8 mouse cellular contexts compared by ENCODE assay signal in genomic region chrX:137049060-137049424, GRCm38 (mm10). TPM values are rescaled to one million over a fixed set of nuclear protein-coding genes. Genes with fewer than 3 reads are reported as not detected.
DNase-seq lines count a peak whose midpoint lies in the region; ATAC-seq and TF ChIP-seq lines count a peak whose summit lies in the region.

No protein-coding gene starts in this region.

- TF ChIP-seq POLR2A in testis, adult 2 months (IDR thresholded peaks at IDR 0.05; ENCODE audit: control insufficient read depth, low read depth, low read length) = no peak

- intact Hi-C loops in gastrocnemius, postnatal 36 days (cut with DNase I) = no loop called here

- no peaks in the 10 kb centered on the region for H3K36me3 ChIP-seq in heart, embryonic 10.5 days
- no peaks in the 10 kb centered on the region for H3K36me3 ChIP-seq in testis, adult 2 months (ENCODE audit: control insufficient read depth, insufficient read depth, low read length)
- H3K36me3 ChIP-seq in limb, embryonic 15.5 days = no peaks in the 10 kb centered on the region
- no peaks in the 10 kb centered on the region for H3K36me3 ChIP-seq in stomach, postnatal 0 days (ENCODE audit: control insufficient read depth, insufficient read depth, low read length)

- peak overlapping the region; percentile 74 for H3K4me3 ChIP-seq in heart, embryonic 10.5 days
- peak overlapping the region; percentile 78 for H3K4me3 ChIP-seq in testis, adult 2 months (ENCODE audit: control insufficient read depth, low read depth, low read length)
- H3K4me3 ChIP-seq in limb, embryonic 15.5 days = peak overlapping the region; percentile 65
- H3K4me3 ChIP-seq in stomach, postnatal 0 days (ENCODE audit: low read depth, low read length) = peak overlapping the region; percentile 58

- H3K9me3 ChIP-seq in heart, embryonic 10.5 days = no peaks in the 10 kb centered on the region
- no peaks in the 10 kb centered on the region for H3K9me3 ChIP-seq in limb, embryonic 15.5 days
- no peaks in the 10 kb centered on the region for H3K9me3 ChIP-seq in stomach, postnatal 0 days (ENCODE audit: control insufficient read depth, low read length)

- ATAC-seq in limb, embryonic 15.5 days (ENCODE audit: insufficient number of reproducible peaks, low FRiP score, low TSS enrichment, low read depth) = peak; percentile 35; the same call in 1 of the 2 replicates
- ATAC-seq in stomach, postnatal 0 days (ENCODE audit: low FRiP score, low TSS enrichment) = peak; percentile 38; the same call in 1 of the 2 replicates

- no peak for TF ChIP-seq CTCF in testis, adult 2 months (IDR thresholded peaks at IDR 0.05; ENCODE audit: control insufficient read depth, insufficient read depth, insufficient replicate concordance, low read depth, low read length)
- TF ChIP-seq CTCF in stomach, postnatal 0 days (IDR thresholded peaks at IDR 0.05; ENCODE audit: low read depth) = no peak

- H3K27ac ChIP-seq in heart, embryonic 10.5 days = peak overlapping the region; percentile 90
- H3K27ac ChIP-seq in testis, adult 2 months (ENCODE audit: control insufficient read depth, insufficient read depth, low read depth, low read length) = no peak overlapping the region; the same call in 1 of the 2 replicates
- no peak overlapping the region for H3K27ac ChIP-seq in limb, embryonic 15.5 days
- H3K27ac ChIP-seq in stomach, postnatal 0 days (replicated peaks) = no peak overlapping the region

- no peaks in the 10 kb centered on the region for H3K4me1 ChIP-seq in heart, embryonic 10.5 days
- no peaks in the 10 kb centered on the region; the same call in 1 of the 2 replicates for H3K4me1 ChIP-seq in testis, adult 2 months (ENCODE audit: control insufficient read depth, insufficient read depth, low read length)
- no peaks in the 10 kb centered on the region for H3K4me1 ChIP-seq in limb, embryonic 15.5 days
- H3K4me1 ChIP-seq in stomach, postnatal 0 days (replicated peaks; ENCODE audit: control insufficient read depth, insufficient read depth) = no peaks in the 10 kb centered on the region

- no peak for DNase-seq in heart, embryonic 10.5 days (ENCODE audit: low spot score)
- DNase-seq in heart, adult 8-10 months (ENCODE audit: low spot score) = no peak
- no peak for DNase-seq in testis, postnatal 10 days (ENCODE audit: low spot score)
- no peak for DNase-seq in stomach, postnatal 0 days (ENCODE audit: low spot score)
- no peak for DNase-seq in gastrocnemius, postnatal 36 days
- DNase-seq in gastrocnemius, postnatal 4 days (ENCODE audit: low spot score in 2 of 2) = no peak

- H3K4me2 ChIP-seq in limb, embryonic 15.5 days = peak overlapping the region; percentile 56
- peak overlapping the region; percentile 71 for H3K4me2 ChIP-seq in stomach, postnatal 0 days (replicated peaks; ENCODE audit: low read depth)

- H3K27me3 ChIP-seq in heart, embryonic 10.5 days (ENCODE audit: insufficient read depth, poor library complexity, severe bottlenecking) = peaks cover 10% of the 10 kb centered on the region; the same call in 1 of the 2 replicates
- H3K27me3 ChIP-seq in testis, adult 2 months (ENCODE audit: control insufficient read depth, insufficient read depth, low read length) = no peaks in the 10 kb centered on the region
- peaks cover 15% of the 10 kb centered on the region for H3K27me3 ChIP-seq in limb, embryonic 15.5 days
- H3K27me3 ChIP-seq in stomach, postnatal 0 days (ENCODE audit: control insufficient read depth, insufficient read depth, low read length) = no peaks in the 10 kb centered on the region

- no peak for TF ChIP-seq EP300 in stomach, postnatal 0 days (optimal IDR thresholded peaks at IDR 0.05)

- 14% methylated on average over 10 of the region's 11 CpGs for WGBS in heart, embryonic 10.5 days
- WGBS in limb, embryonic 15.5 days = 14% methylated on average over 9 of the region's 11 CpGs
- WGBS in stomach, postnatal 0 days = 18% methylated on average over 9 of the region's 11 CpGs

- H3K9ac ChIP-seq in limb, embryonic 15.5 days = no peak overlapping the region
- no peak overlapping the region for H3K9ac ChIP-seq in stomach, postnatal 0 days (ENCODE audit: low read length)

RNA-seq across cellular contexts. Expression of gene Fam199x, which starts 0.4 kb away (rescaled TPM):
- polyA plus RNA-seq in heart, embryonic 10.5 days (2016; fragmentation: Nextera tagmentation; extraction: Ambion mirVana) = 8.4 and 9.1 TPM in 2 replicates
- 1 to 10 TPM; 3.5 to 5.5 (median 4.2) TPM for total RNA-seq in heart, adult 8-10 months (2022)
- 0.20 TPM in 2 replicates for polyA plus RNA-seq in testis, adult 2 months (2012; rRNA removed)
- 4.5 and 5.6 TPM in 2 replicates for polyA plus RNA-seq in limb, embryonic 15.5 days (2015; fragmentation: Nextera tagmentation; extraction: Ambion mirVana)
- polyA plus RNA-seq in stomach, postnatal 0 days (2015; fragmentation: Nextera tagmentation; extraction: Ambion mirVana) = 2.8 and 2.9 TPM in 2 replicates
- total RNA-seq in gastrocnemius, postnatal 36 days (2021) = 1 to 10 TPM; 3.6 to 4.1 TPM
- total RNA-seq in gastrocnemius, postnatal 4 days (2021) = 1 to 10 TPM; 4.5 to 5.6 TPM

RNA-seq across cellular contexts. Expression of gene Slc25a53, which starts 10.9 kb away (rescaled TPM):
- polyA plus RNA-seq in heart, embryonic 10.5 days (2016; fragmentation: Nextera tagmentation; extraction: Ambion mirVana) = 6.1 and 6.3 TPM in 2 replicates
- 1 to 10 TPM; 1.8 to 4.0 (median 2.7) TPM for total RNA-seq in heart, adult 8-10 months (2022)
- polyA plus RNA-seq in testis, adult 2 months (2012; rRNA removed) = 3.6 and 4.2 TPM in 2 replicates
- 9.8 and 11.2 TPM in 2 replicates for polyA plus RNA-seq in limb, embryonic 15.5 days (2015; fragmentation: Nextera tagmentation; extraction: Ambion mirVana)
- polyA plus RNA-seq in stomach, postnatal 0 days (2015; fragmentation: Nextera tagmentation; extraction: Ambion mirVana) = 4.2 and 4.8 TPM in 2 replicates
- 1 to 10 TPM; 1.6 to 2.6 TPM for total RNA-seq in gastrocnemius, postnatal 36 days (2021)
- total RNA-seq in gastrocnemius, postnatal 4 days (2021) = 1 to 10 TPM; 5.9 to 8.3 TPM

RNA-seq across cellular contexts. Expression of gene Zcchc18, which starts 56.1 kb away (rescaled TPM):
- 4.0 and 8.6 TPM in 2 replicates for polyA plus RNA-seq in heart, embryonic 10.5 days (2016; fragmentation: Nextera tagmentation; extraction: Ambion mirVana)
- under 1 TPM in 3 of 4 experiments, not detected in 1; 0.12 to 0.29 (median 0.13) TPM for total RNA-seq in heart, adult 8-10 months (2022)
- polyA plus RNA-seq in testis, adult 2 months (2012; rRNA removed) = 1.4 and 2.1 TPM in 2 replicates
- 13.8 and 16.3 TPM in 2 replicates for polyA plus RNA-seq in limb, embryonic 15.5 days (2015; fragmentation: Nextera tagmentation; extraction: Ambion mirVana)
- polyA plus RNA-seq in stomach, postnatal 0 days (2015; fragmentation: Nextera tagmentation; extraction: Ambion mirVana) = 7.4 and 8.8 TPM in 2 replicates
- not detected for total RNA-seq in gastrocnemius, postnatal 36 days (2021)
- total RNA-seq in gastrocnemius, postnatal 4 days (2021) = under 1 TPM; 0.22 to 0.39 TPM
